Mouse (Mus musculus): Measurements from ENCODE around the gene Cnnm2. TPM values are rescaled to one million over a fixed set of nuclear protein-coding genes. Genes with fewer than 3 reads are reported as not detected.
A peak's percentile ranks its signal among the peaks of the same experiment; 100 is the strongest.

The Cnnm2 gene
- total RNA-seq, 1 experiment from 2014 or later, result 8.4 TPM

- ATAC-seq (replicated peaks in 1 of 2; ENCODE audit: insufficient read depth in 1 of 2, low FRiP score in 2 of 2, low TSS enrichment in 1 of 2, low read depth in 1 of 2, poor library complexity in 2 of 2, severe bottlenecking in 2 of 2), result no peak
Observed at GRCm38 (mm10) chr19:46823759-46824158, 62.4 kb downstream of the Cnnm2 start.

- no peak for ATAC-seq (replicated peaks in 1 of 2; ENCODE audit: insufficient read depth in 1 of 2, low FRiP score in 2 of 2, low TSS enrichment in 1 of 2, low read depth in 1 of 2, poor library complexity in 2 of 2, severe bottlenecking in 2 of 2)
Observed at GRCm38 (mm10) chr19:46824867-46825266, 63.5 kb downstream of the Cnnm2 start.

DNA sequence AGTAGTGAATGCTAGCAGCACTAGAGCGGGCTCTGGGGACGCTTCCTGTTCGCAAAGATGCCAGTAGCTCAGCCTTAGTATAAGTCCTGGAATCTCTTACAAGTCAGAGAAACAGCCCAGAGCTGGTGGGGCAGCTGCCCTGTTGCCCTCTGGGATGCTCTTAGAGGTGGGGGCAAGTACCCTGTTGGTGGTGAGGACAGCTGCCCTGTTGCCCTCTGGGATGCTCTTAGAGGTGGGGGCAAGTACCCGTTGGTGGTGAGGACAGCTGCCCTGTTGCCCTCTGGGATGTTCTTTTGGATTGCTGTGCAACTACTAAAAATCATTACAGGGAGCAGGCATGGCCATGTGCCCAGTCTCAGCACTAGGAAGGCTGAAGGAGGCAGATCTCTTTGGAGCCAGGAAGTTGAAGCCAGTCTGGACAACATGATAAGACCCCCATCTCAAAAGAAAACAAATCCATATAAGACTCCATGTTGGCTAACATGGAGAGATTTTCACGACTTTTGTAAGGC lies 66.3 kb downstream of the Cnnm2 start:
- ATAC-seq (replicated peaks in 1 of 2; ENCODE audit: insufficient read depth in 1 of 2, low FRiP score in 2 of 2, low TSS enrichment in 1 of 2, low read depth in 1 of 2, poor library complexity in 2 of 2, severe bottlenecking in 2 of 2), result no peak

GRCm38 (mm10) chr19:46828961-46829360 lies 67.6 kb downstream of the Cnnm2 start:
- ATAC-seq (replicated peaks in 1 of 2; ENCODE audit: insufficient read depth in 1 of 2, low FRiP score in 2 of 2, low TSS enrichment in 1 of 2, low read depth in 1 of 2, poor library complexity in 2 of 2, severe bottlenecking in 2 of 2), result no peak

GRCm38 (mm10) chr19:46831381-46831780 lies 70.0 kb downstream of the Cnnm2 start:
- no peak for ATAC-seq (replicated peaks in 1 of 2; ENCODE audit: insufficient read depth in 1 of 2, low FRiP score in 2 of 2, low TSS enrichment in 1 of 2, low read depth in 1 of 2, poor library complexity in 2 of 2, severe bottlenecking in 2 of 2)

DNA sequence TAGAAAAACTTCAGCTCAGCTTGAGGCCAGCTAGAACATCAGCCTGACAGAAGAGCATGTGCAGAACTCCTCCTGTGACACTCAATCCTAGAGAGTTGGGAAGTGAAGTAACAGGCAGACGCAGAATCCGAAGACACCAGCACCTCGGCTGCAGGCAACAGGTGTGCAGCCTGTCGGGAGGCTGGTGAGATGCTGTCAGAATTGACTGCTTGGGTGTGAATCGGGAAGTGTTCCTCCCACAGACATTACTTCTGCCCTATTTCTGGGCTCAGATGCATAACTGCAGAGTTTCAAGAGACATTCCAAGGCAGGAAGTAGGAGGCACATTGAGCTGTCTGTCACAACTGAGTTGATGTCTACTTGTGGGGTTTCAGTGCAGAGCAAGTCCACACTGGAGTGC lies 72.9 kb downstream of the Cnnm2 start:
- no peak for ATAC-seq (replicated peaks in 1 of 2; ENCODE audit: insufficient read depth in 1 of 2, low FRiP score in 2 of 2, low TSS enrichment in 1 of 2, low read depth in 1 of 2, poor library complexity in 2 of 2, severe bottlenecking in 2 of 2)

DNA sequence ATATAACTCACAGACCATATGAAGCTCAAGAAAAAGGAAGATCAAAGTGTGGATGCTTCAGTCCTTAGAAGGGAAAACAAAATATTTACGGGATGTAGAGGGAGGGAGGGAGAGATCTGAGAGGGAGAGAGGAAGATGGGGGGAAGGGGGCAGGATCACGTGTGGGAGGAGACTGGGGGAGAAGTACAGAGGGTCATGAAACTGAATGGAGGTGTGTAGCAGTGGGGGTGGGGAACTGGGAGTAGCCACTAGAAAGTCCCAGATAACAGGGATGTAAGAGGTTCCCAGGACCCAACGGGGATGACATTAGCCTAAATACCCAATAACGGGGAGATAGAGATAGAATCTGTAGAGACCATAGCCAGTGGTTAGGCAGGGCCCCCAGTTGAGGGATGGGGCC lies 73.9 kb downstream of the Cnnm2 start:
- ATAC-seq (replicated peaks in 1 of 2; ENCODE audit: insufficient read depth in 1 of 2, low FRiP score in 2 of 2, low TSS enrichment in 1 of 2, low read depth in 1 of 2, poor library complexity in 2 of 2, severe bottlenecking in 2 of 2), result no peak

DNA sequence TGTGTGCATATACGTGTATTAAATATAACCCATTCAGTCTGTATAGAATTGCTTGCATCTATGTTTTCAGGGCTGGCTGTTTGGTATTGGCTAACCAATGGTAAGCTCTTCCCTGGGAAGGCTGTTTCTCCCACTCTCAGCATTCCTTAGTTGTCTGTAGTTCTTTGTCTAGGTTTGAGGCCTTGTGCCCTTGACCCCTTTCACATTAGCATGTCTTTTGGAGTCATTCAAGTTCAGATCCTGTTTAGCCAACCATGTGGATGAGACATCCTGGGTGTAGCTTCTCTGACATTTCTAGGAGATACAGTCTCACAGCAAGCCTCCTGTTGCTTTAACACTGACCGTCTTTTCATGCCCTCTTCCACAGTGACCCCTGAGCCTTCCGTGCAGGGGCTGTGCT lies 74.7 kb downstream of the Cnnm2 start:
- ATAC-seq (replicated peaks in 1 of 2; ENCODE audit: insufficient read depth in 1 of 2, low FRiP score in 2 of 2, low TSS enrichment in 1 of 2, low read depth in 1 of 2, poor library complexity in 2 of 2, severe bottlenecking in 2 of 2), result no peak

DNA sequence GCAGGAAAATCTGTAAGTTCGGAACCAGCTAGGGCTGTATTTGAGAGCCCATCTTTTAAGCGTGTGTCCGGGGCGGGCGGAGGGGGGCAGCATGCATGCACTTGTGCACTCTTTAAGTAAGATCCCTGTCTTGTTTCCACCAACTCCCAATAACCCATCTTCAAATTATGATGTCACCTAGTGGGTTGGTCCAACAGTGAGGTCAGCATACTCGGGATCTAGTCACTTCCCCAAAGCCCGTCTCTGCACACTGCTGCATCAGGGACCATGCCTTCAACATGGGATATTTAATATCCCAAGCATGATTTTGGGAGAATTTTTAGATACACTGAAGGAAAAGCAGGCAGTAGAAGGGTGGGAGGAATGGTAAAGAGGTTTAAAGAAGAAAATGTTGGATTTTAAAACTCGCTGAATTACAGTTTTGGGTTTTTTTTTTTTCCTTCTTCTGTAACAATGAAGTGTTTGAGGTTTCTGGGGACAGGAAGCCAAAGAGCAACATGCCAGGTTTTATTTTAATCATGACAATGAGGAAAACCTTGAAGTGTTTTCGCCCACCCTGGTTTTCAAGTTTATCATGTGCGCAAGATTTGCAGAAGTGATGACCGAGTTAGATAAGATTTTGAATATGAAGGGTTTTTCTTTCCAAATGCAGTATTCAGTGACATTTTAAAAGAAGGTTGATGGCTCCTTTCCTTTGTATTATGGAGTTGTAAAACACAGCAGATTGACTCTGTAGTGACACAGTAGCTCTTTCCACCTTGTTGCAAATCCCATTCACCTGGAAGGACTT lies 76.1 kb downstream of the Cnnm2 start:
- peak; percentile 46 to 69; a peak in 3 of 4 replicates for ATAC-seq (replicated peaks in 1 of 2; ENCODE audit: insufficient read depth in 1 of 2, low FRiP score in 2 of 2, low TSS enrichment in 1 of 2, low read depth in 1 of 2, poor library complexity in 2 of 2, severe bottlenecking in 2 of 2)

- ATAC-seq (replicated peaks in 1 of 2; ENCODE audit: insufficient read depth in 1 of 2, low FRiP score in 2 of 2, low TSS enrichment in 1 of 2, low read depth in 1 of 2, poor library complexity in 2 of 2, severe bottlenecking in 2 of 2), result no peak
Observed at GRCm38 (mm10) chr19:46841016-46841415, 79.6 kb downstream of the Cnnm2 start.

GRCm38 (mm10) chr19:46843030-46843429 lies 81.6 kb downstream of the Cnnm2 start:
- no peak for ATAC-seq (replicated peaks in 1 of 2; ENCODE audit: insufficient read depth in 1 of 2, low FRiP score in 2 of 2, low TSS enrichment in 1 of 2, low read depth in 1 of 2, poor library complexity in 2 of 2, severe bottlenecking in 2 of 2)

GRCm38 (mm10) chr19:46846056-46846455 lies 84.7 kb downstream of the Cnnm2 start:
- ATAC-seq (replicated peaks in 1 of 2; ENCODE audit: insufficient read depth in 1 of 2, low FRiP score in 2 of 2, low TSS enrichment in 1 of 2, low read depth in 1 of 2, poor library complexity in 2 of 2, severe bottlenecking in 2 of 2), result no peak

DNA sequence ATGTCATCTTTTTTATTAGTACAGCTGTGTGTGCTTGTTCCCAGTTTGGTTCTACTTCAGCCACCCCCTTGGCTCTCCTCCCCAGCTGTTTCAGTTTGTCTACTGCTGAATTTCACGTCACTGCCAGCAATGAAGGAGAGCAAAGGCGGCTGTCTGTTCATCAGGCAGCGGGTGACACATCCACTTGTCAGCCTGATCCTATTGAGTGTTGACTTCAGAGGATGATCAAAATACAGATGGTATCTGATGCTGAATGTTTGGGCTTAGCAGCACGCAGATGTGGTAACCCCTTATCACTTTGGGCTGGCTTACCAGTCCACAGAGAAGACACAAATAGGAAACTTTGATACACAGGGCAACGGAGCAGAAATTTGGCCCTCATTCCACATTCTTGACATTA lies 85.1 kb downstream of the Cnnm2 start:
- peak in 1 of 2 experiments; percentile 16; a peak in 1 of 4 replicates for ATAC-seq (replicated peaks in 1 of 2; ENCODE audit: insufficient read depth in 1 of 2, low FRiP score in 2 of 2, low TSS enrichment in 1 of 2, low read depth in 1 of 2, poor library complexity in 2 of 2, severe bottlenecking in 2 of 2)

DNA sequence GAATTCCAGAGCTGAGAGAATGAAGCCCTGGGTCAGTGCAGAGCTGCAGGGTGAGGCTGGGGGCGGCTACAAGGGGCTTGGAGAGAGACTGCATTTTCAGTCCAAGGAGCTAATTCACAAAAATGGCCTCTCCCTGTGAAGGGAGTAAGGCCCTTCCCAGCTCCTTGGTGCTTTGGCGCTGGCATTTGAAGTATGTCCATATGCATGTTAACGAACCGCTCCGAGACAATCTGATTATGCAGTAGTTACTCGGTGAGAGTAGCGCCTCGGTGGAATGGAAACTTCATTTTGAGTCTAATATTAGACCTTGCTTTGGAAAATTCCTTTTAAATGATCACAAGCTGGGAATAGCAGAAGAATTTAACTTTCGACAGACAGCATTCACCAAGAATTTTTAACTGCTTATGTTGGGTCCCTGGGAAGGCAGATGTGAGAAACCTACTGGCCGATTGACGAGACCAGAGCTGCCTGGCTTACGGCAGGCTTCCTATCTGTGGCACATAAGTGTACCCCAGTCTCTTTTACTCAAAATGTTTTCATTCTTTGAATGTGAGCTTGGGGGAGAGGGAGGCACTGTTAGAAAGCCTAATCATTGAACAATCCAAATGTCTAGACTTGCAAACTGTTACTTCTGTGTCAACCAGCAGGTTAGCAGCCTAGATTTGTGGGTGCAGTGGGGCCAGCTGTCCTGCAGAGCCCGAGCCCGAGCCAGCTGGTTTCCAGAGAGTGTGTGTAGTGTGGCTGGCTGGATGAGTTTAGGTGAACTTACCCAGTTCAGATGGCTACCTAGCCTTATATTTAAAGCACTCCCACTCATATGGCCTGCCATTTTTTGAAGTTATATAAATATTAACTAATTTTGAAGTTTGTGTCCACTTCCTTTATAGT lies 87.2 kb downstream of the Cnnm2 start:
- ATAC-seq (replicated peaks in 1 of 2; ENCODE audit: insufficient read depth in 1 of 2, low FRiP score in 2 of 2, low TSS enrichment in 1 of 2, low read depth in 1 of 2, poor library complexity in 2 of 2, severe bottlenecking in 2 of 2), result no peak

GRCm38 (mm10) chr19:46849443-46849997 lies 88.1 kb downstream of the Cnnm2 start:
- peak in 1 of 2 experiments; percentile 46; a peak in 2 of 4 replicates for ATAC-seq (replicated peaks in 1 of 2; ENCODE audit: insufficient read depth in 1 of 2, low FRiP score in 2 of 2, low TSS enrichment in 1 of 2, low read depth in 1 of 2, poor library complexity in 2 of 2, severe bottlenecking in 2 of 2)

DNA sequence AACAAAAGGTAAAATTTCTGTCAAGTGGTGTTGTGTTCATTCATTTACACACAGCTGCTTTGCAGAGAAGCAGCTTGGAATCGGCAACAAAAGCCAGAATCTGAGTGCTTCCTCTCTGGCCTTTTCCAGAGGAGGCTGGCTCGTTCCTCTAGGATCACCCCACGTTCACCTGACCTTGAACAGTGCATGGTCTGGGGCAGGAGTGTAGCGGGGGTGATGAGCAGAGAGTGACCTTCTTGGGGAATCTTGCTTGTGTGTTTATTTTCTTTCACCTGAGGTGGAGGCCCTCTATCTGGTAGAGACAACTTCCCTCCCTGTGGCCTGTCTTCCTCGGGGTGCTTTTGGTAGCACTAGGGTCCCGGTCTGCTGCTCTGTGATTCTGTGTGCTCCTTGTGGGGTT lies 94.8 kb downstream of the Cnnm2 start:
- ATAC-seq (replicated peaks in 1 of 2; ENCODE audit: insufficient read depth in 1 of 2, low FRiP score in 2 of 2, low TSS enrichment in 1 of 2, low read depth in 1 of 2, poor library complexity in 2 of 2, severe bottlenecking in 2 of 2), result no peak

GRCm38 (mm10) chr19:46856780-46857179 lies 95.4 kb downstream of the Cnnm2 start:
- ATAC-seq (replicated peaks in 1 of 2; ENCODE audit: insufficient read depth in 1 of 2, low FRiP score in 2 of 2, low TSS enrichment in 1 of 2, low read depth in 1 of 2, poor library complexity in 2 of 2, severe bottlenecking in 2 of 2), result no peak; a peak in 1 of 4 replicates

Data from hematopoietic stem cell, adult 5-6 weeks (primary cell).